Mouse (Mus musculus) testis, postnatal 10 days (tissue): ENCODE data around the gene Hepacam.

Experiments
- DNase-seq: peaks from one replicate; pipeline ENCODE4 v3.0.0; 2021; ENCODE audit warnings: low spot score

Hepacam gene

GRCm38 (mm10) chr9:37433823-37434560, 66.8 kb downstream of the Hepacam start:
- no peak for DNase-seq

GRCm38 (mm10) chr9:37434932-37435331, 67.8 kb downstream of the Hepacam start:
- DNase-seq: no peak

DNA sequence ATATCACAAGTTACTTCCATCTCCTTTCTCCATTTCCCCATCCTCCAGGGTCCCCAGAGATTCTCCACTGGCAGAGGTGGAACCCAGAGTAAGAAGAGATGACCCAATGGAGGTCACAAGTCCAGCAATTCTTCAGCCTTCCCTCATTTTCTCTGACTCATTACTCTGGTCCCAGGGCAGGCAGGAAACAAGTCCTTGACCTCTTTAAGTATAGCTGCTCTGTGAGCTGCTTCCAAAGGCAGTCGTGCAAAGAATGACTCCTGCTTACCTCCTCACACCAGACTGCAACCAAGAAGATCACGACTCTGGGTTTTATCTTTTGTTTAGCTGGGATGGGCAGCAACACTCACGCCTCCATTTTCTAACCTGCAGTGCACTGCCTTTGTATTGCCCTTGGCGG, 68.5 kb downstream of the Hepacam start:
- DNase-seq: no peak
